Mouse (Mus musculus) heart, adult 2 months (tissue): ENCODE data around the gene Erfe.

ENCODE experiments used
- CTCF ChIP-seq: fragments of 200-600 bp; IDR thresholded peaks from 2 replicates; pipeline ENCODE4 v1.8.1; 2022; ENCODE audit warnings: antibody characterized with exemption, mild to moderate bottlenecking, moderate library complexity
- EP300 ChIP-seq: fragments of 200-500 bp; IDR thresholded peaks from 2 replicates; pipeline ENCODE4 v1.6.1; 2011; ENCODE audit warnings: low read depth, low read length, control low read depth; ENCODE audit not compliant: insufficient read depth
- POLR2A ChIP-seq: fragments of 200-500 bp; IDR thresholded peaks from 2 replicates; pipeline ENCODE4 v1.6.1; 2011; ENCODE audit warnings: mild to moderate bottlenecking, low read depth, low read length, control low read depth; ENCODE audit not compliant: insufficient read depth

DNA sequence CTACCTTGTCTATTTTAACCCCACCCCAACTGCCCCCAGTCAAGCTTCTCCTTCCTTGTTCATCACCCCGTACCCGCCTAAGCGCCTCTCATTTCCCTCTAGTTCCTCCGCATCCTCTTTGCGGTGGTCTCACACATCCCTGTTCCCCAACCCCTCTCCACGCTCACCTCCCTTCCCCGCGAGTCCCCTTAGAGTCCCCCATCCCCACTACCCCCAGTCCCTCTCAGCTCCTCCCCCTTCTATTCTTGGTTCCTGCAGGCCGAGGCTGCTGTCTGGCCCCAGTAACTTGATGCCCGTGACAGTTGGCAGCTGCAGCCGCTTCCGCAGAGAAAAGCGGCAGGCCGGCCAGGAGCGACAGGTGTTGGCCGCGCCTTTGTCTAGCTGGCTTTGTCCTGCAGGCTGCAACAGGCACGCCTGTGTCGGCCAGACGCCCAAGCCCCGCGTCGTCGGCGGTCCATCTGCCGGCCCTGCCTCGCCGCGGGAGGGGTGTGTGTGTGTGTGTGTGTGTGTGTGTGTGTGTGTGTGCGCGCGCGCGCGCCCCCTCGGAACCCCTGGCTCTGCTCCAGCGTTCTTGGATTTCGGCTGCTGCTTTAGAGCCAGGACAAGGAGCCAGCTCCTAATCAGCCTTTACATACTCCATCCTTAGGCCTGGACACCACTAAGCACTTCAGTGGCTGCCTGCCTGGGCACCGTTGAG lies 47.8 kb downstream of the Erfe start, which contains the start of gene Hes6:
- TF ChIP-seq CTCF (no peak), POLR2A (0 out of 2 replicates have a peak, but pooled peaks have one; percentile 11), EP300 (no peak)
